Comparison of ENCODE assay signal across 9 mouse cellular contexts in the genomic region with DNA sequence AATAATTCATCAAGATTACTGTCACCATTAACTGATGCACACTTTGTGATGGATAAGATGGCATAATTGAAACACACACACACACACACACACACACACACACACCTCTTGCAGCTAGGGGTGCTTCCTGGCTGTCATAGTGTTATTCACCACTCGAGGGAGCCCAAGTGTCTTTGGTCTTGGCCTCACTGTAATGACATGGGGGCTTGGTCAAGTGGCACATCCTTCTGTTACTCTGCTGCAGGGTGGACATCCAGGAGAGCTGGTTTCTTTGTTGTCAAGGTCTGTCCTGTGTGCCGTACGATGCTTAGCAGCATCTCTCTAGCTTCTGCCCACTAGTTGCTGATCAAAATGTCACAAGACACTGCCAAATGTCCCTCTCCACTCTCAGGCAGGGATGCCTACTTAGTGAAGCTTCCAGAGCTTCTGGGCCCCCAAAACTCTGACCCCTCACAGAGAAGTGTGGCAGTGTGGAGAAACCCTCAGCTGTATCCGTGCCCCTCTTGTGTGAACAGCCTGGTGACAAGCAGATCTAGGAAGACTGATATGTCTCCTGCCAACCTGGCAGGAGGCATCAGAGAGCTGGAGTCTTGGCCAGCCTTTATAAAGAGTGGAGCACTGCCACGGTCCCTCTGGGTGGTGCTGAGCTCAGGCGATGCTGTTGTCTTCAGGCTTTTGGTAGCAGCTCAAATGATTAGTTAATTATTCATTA.
DNase-seq lines count a peak whose midpoint lies in the region; ATAC-seq and TF ChIP-seq lines count a peak whose summit lies in the region.
"Had no signal": no experiment of that assay in that cellular context is flagged by ENCODE, and none has a peak within 500 bp of the region (broad histone marks: within the 10 kb centered on the region; RNA-seq: fewer than 3 reads in every experiment).

No protein-coding gene starts in this region.

- 49% methylated on average over 6 of the region's 6 CpGs for WGBS in heart, adult 2 months
- WGBS in hindbrain, embryonic 10.5 days: 59% methylated on average over 6 of the region's 6 CpGs
- 47% methylated on average over 6 of the region's 6 CpGs for WGBS in liver, embryonic 14.5 days (ENCODE audit: insufficient replicate concordance)

- in situ Hi-C loops in ES-E14 (cut with MboI; ENCODE audit: low sequenced_read_pairs in 2 of 2, unreplicated experiment in 2 of 2): loop anchor here (25.0 kb wide), 1 partner anchor 294 kb away; no protein-coding TSS in a partner anchor

- no peaks in the 10 kb centered on the region for H3K79me2 ChIP-seq in heart, adult 2 months (replicated peaks; ENCODE audit: control insufficient read depth, insufficient read depth, low read length)

- H3K4me1 ChIP-seq in heart, adult 2 months (ENCODE audit: control insufficient read depth, insufficient read depth, low read length): no peaks in the 10 kb centered on the region
- no peaks in the 10 kb centered on the region for H3K4me1 ChIP-seq in ES-E14 (ENCODE audit: control insufficient read depth in 2 of 2, insufficient read depth in 2 of 2, low read length in 2 of 2, poor library complexity in 1 of 2)
- no peaks in the 10 kb centered on the region for H3K4me1 ChIP-seq in cortical plate, adult 2 months (ENCODE audit: control insufficient read depth, insufficient read depth, low read length)
- peaks cover 6% of the 10 kb centered on the region; the same call in 1 of the 2 replicates for H3K4me1 ChIP-seq in hindbrain, embryonic 10.5 days (replicated peaks)
- no peaks in the 10 kb centered on the region for H3K4me1 ChIP-seq in liver, embryonic 14.5 days (replicated peaks; ENCODE audit: control insufficient read depth in 2 of 2, insufficient read depth in 2 of 2, low read length in 1 of 2)

- no peaks in the 10 kb centered on the region for H3K9me3 ChIP-seq in ES-E14 (ENCODE audit: control insufficient read depth, insufficient read depth, low read depth, low read length)
- H3K9me3 ChIP-seq in hindbrain, embryonic 10.5 days: no peaks in the 10 kb centered on the region
- no peaks in the 10 kb centered on the region for H3K9me3 ChIP-seq in liver, embryonic 14.5 days (ENCODE audit: control insufficient read depth, low read length)
- H3K9me3 ChIP-seq: heart, embryonic 15.5 days had no signal

- TF ChIP-seq EP300 in heart, adult 2 months (IDR thresholded peaks at IDR 0.05; ENCODE audit: insufficient read depth, low read depth, low read length): no peak
- TF ChIP-seq EP300 in liver, embryonic 14.5 days (IDR thresholded peaks at IDR 0.05; ENCODE audit: low read depth): no peak

- TF ChIP-seq POLR2A in heart, adult 2 months (IDR thresholded peaks at IDR 0.05; ENCODE audit: insufficient read depth, low read depth, low read length): no peak
- no peak for TF ChIP-seq POLR2A in cortical plate, adult 2 months (IDR thresholded peaks at IDR 0.05; ENCODE audit: extremely low read depth, insufficient read depth, low read length)

- no peak for DNase-seq in heart, adult 2 months
- no peak for DNase-seq in heart, postnatal 25 days (ENCODE audit: low spot score)
- peak; percentile 25 for DNase-seq in ES-E14 (ENCODE audit: low read depth, low spot score)
- DNase-seq in hindbrain, embryonic 10.5 days (ENCODE audit: low spot score): peak; percentile 53
- DNase-seq in liver, embryonic 14.5 days (ENCODE audit: low read depth in 3 of 3, low spot score in 3 of 3): no peak
- DNase-seq in retina, postnatal 7 days (ENCODE audit: low read depth, low spot score): peak; percentile 31
- DNase-seq in c-Kit-positive CD71-positive TER-119-positive erythroid progenitor cells, embryonic 14.5 days (ENCODE audit: low spot score): no peak

- intact Hi-C loops in heart, adult 2 months (cut with DNase I): loop anchor here (5.0 to 10.0 kb wide), 3 partner anchors 64 to 289 kb away; partner anchors contain the start of gene Nfib
- intact Hi-C loops in heart, postnatal 25 days (cut with DNase I): loop anchor here (5.0 to 10.0 kb wide), 3 partner anchors 162 to 542 kb away; no protein-coding TSS in a partner anchor

- no peak overlapping the region for H3K4me3 ChIP-seq in heart, adult 2 months
- no peak overlapping the region for H3K4me3 ChIP-seq in ES-E14 (ENCODE audit: insufficient read depth in 1 of 2, low read depth in 1 of 2, low read length in 2 of 2, poor library complexity in 1 of 2, severe bottlenecking in 1 of 2)
- no peak overlapping the region for H3K4me3 ChIP-seq in cortical plate, adult 2 months (ENCODE audit: insufficient read depth, low read length)
- H3K4me3 ChIP-seq in hindbrain, embryonic 10.5 days: no peak overlapping the region
- no peak overlapping the region for H3K4me3 ChIP-seq in liver, embryonic 14.5 days (ENCODE audit: insufficient read depth in 1 of 2, low read depth in 2 of 2, low read length in 2 of 2)
- H3K4me3 ChIP-seq: heart, embryonic 15.5 days had no signal

- ATAC-seq in liver, embryonic 14.5 days (ENCODE audit: insufficient read depth): no peak

- H3K4me2 ChIP-seq in liver, embryonic 14.5 days (ENCODE audit: low read depth): no peak overlapping the region
- H3K4me2 ChIP-seq: heart, embryonic 15.5 days had no signal

- TF ChIP-seq CTCF in heart, adult 2 months (IDR thresholded peaks at IDR 0.05): peak; percentile 55
- peak; percentile 68 for TF ChIP-seq CTCF in cortical plate, adult 2 months (IDR thresholded peaks at IDR 0.05; ENCODE audit: extremely low read depth, insufficient read depth, low read length)
- peak; percentile 61 for TF ChIP-seq CTCF in liver, embryonic 14.5 days (IDR thresholded peaks at IDR 0.05; ENCODE audit: low read depth)

- H3K27me3 ChIP-seq in heart, adult 2 months (ENCODE audit: control insufficient read depth, insufficient read depth, low read length): no peaks in the 10 kb centered on the region
- H3K27me3 ChIP-seq in hindbrain, embryonic 10.5 days (ENCODE audit: insufficient read depth, poor library complexity, severe bottlenecking): no peaks in the 10 kb centered on the region
- no peaks in the 10 kb centered on the region for H3K27me3 ChIP-seq in liver, embryonic 14.5 days (ENCODE audit: control insufficient read depth, insufficient read depth, low read length)
- H3K27me3 ChIP-seq: heart, embryonic 15.5 days had no signal

- no peaks in the 10 kb centered on the region for H3K36me3 ChIP-seq in heart, adult 2 months (ENCODE audit: control insufficient read depth, insufficient read depth, low read length)
- no peaks in the 10 kb centered on the region for H3K36me3 ChIP-seq in ES-E14 (ENCODE audit: control insufficient read depth, insufficient read depth, low read length, poor library complexity, severe bottlenecking)
- no peaks in the 10 kb centered on the region for H3K36me3 ChIP-seq in hindbrain, embryonic 10.5 days
- H3K36me3 ChIP-seq in liver, embryonic 14.5 days (replicated peaks; ENCODE audit: control insufficient read depth, insufficient read depth, low read depth): no peaks in the 10 kb centered on the region
- H3K36me3 ChIP-seq: heart, embryonic 15.5 days had no signal

- H3K27ac ChIP-seq in heart, adult 2 months: no peak overlapping the region
- H3K27ac ChIP-seq in ES-E14 (ENCODE audit: insufficient read depth, low read depth, low read length, poor library complexity, severe bottlenecking): no peak overlapping the region
- no peak overlapping the region for H3K27ac ChIP-seq in cortical plate, adult 2 months (ENCODE audit: insufficient read depth, low read length)
- H3K27ac ChIP-seq in hindbrain, embryonic 10.5 days: peak overlapping the region; percentile 45; the same call in 1 of the 2 replicates
- no peak overlapping the region for H3K27ac ChIP-seq in liver, embryonic 14.5 days
- H3K27ac ChIP-seq: heart, embryonic 15.5 days had no signal

- H3K9ac ChIP-seq in heart, adult 2 months (ENCODE audit: low read depth, low read length): no peak overlapping the region
- no peak overlapping the region for H3K9ac ChIP-seq in ES-E14 (ENCODE audit: insufficient read depth, low read depth, low read length, poor library complexity, severe bottlenecking)
- no peak overlapping the region for H3K9ac ChIP-seq in liver, embryonic 14.5 days (replicated peaks)
- H3K9ac ChIP-seq: heart, embryonic 15.5 days had no signal

TF ChIP-seq in ES-E14, 5 proteins besides CTCF, POLR2A, EP300 and RAD21:
- TF ChIP-seq ZC3H11A (IDR thresholded peaks at IDR 0.05; ENCODE audit: borderline replicate concordance, low read depth, low read length) (peak; percentile 63; the same call in 1 of the 2 replicates), HCFC1 (IDR thresholded peaks at IDR 0.05; ENCODE audit: borderline replicate concordance, insufficient read depth, low read length) (no peak)

Comparison
In these comparisons a context has a peak if more than half of its experiments do, and no peak if none do; other contexts are left out.
1. DNase-seq: peak in ES-E14 (single experiment), hindbrain, embryonic 10.5 days (single experiment) and retina, postnatal 7 days (single experiment); none in heart, adult 2 months (0 of 2), heart, postnatal 25 days (single experiment), liver, embryonic 14.5 days (0 of 3) and c-Kit-positive CD71-positive TER-119-positive erythroid progenitor cells, embryonic 14.5 days (single experiment).
2. Peak in every context shown above with its lines, with median percentiles within 50 percentile points of each other: CTCF ChIP-seq.